Mouse (Mus musculus) left cerebral cortex, postnatal 25 days (tissue): ENCODE results near the gene Tcirg1. TPM values are rescaled to one million over a fixed set of nuclear protein-coding genes. Genes with fewer than 3 reads are reported as not detected.
A peak's percentile ranks its signal among the peaks of the same experiment; 100 is the strongest.

Source experiments
- DNase-seq, 2 experiments: peaks; one replicate each; pipeline ENCODE4 v3.0.0; 2022; ENCODE audit warnings: low spot score in 2 of 2, mixed read lengths in 1 of 2
- intact Hi-C: fragments of 180-260 bp; cut with DNase I; formaldehyde crosslinking; loops from one replicate; pipeline ENCODE4 v1.15.1; 2025
- total RNA-seq, 2 experiments: library from RNA; stranded (reverse); gene quantifications; 2 replicates each; pipeline ENCODE4 v1.2.3; 2021

Tcirg1 gene
- total RNA-seq, 2 experiments from 2014 or later = 15.3 to 16.4 TPM

DNA sequence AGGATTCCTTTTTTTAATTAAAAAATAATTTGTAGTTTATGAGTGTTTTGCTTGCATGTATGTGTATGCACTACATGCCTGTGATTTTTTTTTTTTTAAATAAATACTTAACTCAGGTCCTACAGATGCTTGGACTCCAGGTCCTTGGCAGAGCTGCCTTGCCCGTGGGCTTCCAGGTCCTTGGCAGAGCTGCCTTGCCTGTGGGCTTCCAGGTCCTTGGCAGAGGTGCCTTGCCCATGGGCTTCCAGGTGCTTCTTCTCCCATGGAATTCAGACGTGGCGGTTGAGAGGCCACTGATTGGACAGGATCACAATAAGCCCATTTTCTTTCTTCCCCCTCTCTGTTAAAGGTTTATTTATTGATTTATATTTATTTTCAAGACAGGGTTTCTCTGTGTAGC lies 49.7 kb downstream of the Tcirg1 start:
- no peak for DNase-seq
- intact Hi-C loops = no loop called here

DNA sequence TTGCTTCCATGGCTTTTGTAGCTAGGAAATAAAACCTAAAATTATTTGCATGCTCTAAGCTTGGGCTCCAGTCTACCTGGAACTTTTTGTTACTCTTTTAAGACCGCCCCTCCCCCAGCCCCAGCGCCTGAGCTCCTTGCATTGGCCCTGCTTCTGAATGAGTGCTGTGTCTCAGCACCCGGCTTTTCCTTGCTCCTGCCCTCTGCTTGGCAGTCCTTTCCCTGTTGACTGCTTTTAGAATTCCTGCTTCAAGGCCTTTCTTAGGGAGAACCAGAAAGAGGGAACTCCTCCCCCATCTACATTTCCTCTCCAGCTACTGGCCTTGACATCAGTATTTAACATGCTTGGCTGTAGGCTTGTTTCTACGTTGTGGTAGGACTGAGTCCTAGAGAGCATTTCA lies 51.3 kb downstream of the Tcirg1 start:
- intact Hi-C loops = no loop called here
- peak in 1 of 2 experiments; percentile 35 for DNase-seq

DNA sequence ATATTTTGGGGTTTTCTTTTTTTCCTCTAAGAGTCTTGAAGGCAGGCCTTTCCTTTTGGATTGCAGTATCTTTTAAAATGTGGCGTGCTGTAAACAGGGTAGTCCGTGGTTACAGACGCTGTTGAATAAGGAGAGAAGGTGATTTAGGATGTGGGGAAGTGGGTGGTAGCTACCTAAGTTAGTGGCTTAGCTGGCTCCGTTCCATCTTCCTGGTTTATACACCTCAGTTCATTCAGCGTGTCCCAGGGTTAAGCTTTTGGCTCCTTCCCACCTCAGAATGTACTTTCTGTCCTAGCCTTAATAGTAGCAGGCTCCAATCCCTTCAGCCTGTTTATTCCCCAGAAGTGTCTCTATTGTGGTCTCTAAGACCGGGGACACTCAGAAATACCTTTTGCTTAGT lies 51.8 kb downstream of the Tcirg1 start:
- DNase-seq = no peak
- intact Hi-C loops = no loop called here

DNA sequence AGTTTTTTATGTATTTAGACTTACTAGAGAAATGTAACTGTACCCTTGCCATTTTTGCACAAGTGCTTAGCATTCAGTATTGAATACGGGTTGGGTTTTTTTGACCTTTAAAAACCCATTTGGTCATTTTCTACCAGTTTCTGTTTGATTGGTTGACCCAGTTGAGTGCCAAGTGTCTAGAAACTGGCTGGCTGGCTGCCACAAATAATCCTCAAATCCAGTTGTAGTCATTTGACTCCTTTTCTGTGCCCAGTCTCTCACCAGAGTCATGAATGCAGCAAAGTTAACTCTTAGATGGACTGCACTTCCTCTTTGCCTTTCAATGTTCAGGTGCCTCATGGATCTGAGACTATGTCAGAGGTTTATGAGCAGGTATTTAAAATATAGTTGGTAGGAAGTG lies 53.0 kb downstream of the Tcirg1 start:
- DNase-seq = no peak
- intact Hi-C loops = no loop called here

DNA sequence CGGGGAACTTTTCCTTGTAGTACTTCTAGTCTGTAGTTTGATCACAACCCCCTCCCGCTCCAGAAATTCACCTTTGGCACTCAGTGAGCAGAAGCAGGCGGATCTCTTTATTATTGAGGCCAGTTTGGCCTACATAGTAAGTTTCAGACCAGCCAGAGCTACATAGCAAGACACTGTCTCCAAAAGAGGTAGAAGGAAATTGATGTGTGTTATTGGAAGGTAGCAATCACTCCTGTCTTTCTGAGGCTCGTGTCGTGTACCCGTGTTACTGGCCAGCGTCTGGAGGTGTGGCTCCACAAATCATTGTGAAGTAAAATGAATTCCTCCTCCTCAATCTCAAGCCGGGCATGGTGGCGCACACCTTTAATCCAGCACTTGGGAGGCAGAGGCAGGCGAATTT lies 53.8 kb downstream of the Tcirg1 start:
- intact Hi-C loops = no loop called here
- DNase-seq = no peak

DNA sequence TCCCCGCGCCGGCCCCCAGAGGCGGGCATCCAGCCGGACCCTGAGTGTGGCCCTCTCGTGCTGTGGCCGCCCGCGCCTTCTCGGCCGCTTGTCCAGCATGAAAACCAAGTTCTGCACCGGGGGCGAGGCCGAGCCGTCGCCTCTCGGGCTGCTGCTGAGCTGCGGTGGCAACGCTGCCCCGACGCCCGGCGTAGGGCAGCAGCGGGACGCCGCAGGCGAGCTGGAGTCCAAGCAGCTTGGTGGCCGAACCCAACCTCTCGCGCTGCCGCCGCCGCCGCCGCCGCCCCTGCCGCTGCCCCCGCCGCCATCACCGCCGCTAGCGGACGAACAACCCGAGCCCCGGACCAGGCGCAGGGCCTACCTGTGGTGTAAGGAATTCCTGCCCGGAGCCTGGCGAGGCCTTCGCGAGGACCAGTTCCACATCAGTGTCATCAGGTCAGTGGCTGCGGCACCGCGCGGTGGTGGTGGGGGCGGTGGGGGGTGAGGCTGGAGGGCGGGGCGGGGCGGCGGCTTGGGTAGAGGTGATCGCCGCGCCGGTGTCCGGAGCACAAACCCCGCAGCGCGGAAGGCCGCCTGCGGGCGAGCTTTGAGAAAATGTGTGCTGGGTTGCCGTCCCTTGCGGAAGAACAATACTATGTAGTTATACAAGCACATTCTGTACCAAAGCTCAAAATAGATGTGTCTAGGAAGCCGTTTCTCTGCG lies 54.8 kb downstream of the Tcirg1 start:
- DNase-seq = peak; percentile 56 to 59
- intact Hi-C loops = loop anchor here (1.0 kb wide), 2 partner anchors 60 to 85 kb away; partner anchors contain the start of genes Kmt5b and Ndufs8

DNA sequence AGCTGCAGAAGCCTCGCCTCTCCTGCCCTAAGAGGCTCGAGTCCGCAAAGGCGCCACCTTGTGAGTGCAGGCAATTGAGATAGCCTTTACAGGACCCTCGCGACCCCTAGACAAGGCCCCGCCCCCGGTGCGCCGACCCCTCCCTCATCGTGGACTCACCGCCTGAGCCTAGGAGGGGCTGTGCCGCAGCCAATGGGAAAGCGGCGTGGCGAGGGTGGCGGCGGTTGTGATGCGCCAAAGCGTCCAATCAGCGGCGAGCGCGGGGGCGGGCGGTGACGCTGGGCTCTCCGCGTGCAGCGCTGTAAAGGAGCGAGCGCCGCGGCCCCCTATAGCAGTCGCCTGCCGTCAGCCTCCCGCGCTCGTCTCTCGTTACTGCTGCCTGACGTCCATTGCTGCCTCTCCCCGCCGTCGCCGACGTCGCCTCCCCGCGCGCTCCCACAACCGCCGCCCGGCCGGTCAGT lies 55.4 kb downstream of the Tcirg1 start, which contains the start of gene Chka:
Gene Chka (plus strand): TSS at position 272 of the 461 bp plus-strand sequence.
- peak; percentile 99 to 100 for DNase-seq
- intact Hi-C loops = loop anchor here (1.0 kb wide), 2 partner anchors 61 to 84 kb away; partner anchors contain the start of genes Kmt5b and Ndufs8

DNA sequence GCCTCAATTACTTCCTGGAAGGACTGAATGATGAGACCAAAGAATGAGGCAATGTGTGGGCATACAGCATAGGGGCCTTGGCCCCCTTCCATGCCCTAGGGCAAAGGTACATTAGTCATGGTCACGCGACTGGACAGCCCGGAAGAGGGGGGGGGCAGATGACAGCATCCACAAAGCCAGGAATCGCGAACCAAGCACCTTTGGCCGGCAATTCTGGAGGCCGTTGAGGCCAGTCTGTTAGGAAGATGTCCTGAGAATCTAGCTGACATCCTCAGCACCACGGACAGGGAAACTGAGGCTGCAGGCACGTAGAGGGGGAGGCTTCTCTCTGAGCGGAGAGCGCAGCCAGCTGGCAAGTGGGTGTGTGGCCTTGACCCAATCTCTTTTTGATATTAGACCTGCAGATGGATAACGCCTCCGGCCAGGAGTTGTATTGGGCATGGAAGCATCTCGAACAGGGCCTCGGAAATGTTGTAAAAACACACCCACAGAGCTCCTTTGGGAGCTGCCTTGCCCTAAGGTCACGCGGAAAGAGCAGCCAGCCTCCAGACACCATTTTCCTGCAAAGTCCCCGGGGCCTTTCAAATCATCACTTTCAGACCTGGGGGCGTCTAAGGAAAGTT lies 56.0 kb downstream of the Tcirg1 start:
- peak in 1 of 2 experiments; percentile 22 for DNase-seq
- intact Hi-C loops = loop anchor here (1.0 kb wide), 2 partner anchors 61 to 84 kb away; partner anchors contain the start of genes Kmt5b and Ndufs8

DNA sequence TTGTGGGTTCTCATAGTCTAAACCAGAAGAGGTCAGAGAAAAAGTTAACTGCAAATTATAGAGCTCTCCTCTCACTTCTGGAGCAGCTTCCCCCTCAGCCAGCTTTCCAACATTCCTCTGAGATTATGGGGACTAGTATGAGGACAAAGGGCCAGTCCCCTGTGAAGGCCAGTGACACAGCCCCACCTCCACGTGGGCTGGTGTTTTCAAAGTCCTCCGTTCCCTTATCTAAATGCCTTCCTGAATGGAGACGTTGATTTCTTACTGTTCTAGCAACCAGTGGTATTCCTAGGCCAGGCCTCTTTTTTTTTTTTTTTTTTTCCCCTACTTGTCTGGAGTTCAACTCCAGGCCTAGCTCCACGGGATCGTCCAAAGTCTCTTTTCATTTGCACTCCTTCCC lies 56.9 kb downstream of the Tcirg1 start:
- DNase-seq = no peak
- intact Hi-C loops = no loop called here

DNA sequence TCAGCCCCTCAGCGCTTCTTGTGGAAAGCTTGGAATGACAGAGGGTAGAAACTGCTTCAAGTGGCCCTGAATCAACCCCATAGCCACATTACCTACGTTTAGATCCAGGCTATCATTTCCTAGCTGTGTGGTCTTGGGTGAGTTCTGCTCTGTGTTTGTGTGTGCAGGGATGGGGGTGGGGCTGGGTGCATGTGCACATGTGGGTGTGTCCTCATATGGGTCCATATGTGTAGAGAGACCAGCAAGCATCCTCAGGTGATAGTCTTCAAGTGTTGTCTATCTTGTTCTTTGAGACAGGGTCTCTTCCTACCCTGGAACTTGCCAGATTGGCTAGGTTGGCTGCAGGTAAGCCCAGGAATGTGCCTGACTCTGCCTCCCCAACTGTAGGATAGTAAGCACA lies 57.7 kb downstream of the Tcirg1 start:
- intact Hi-C loops = no loop called here

DNA sequence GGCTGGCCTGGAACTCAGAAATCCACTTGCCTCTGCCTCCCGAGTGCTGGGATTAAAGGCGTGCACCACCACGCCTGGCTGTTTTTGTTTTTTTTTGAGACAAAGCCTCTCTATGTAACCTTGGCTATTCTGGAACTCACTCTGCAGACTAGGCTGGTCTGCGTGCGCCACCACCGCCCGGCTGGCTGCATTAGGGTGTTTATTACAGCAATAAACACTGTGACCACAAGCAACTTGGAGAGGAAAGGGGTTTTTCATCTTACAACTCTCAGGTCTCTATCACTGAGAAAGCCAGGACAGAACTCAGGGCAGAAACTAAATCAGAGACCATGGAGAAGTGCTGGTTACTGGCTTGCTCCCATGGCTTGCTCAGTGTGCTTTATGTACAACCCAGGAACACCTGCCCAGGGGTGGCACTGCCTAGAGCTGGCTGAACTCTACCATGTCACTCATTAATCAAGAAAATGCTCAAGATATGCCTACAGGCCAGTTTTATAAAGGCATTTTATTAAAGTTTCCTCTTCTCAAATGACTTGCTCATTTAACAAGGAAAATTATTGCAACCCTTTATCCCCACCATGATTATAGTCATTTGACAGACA lies 58.6 kb downstream of the Tcirg1 start:
- intact Hi-C loops = no loop called here
- DNase-seq = no peak

More for the DNA sequence above, 57.7 kb downstream of the Tcirg1 start:
- no peak for DNase-seq

DNA sequence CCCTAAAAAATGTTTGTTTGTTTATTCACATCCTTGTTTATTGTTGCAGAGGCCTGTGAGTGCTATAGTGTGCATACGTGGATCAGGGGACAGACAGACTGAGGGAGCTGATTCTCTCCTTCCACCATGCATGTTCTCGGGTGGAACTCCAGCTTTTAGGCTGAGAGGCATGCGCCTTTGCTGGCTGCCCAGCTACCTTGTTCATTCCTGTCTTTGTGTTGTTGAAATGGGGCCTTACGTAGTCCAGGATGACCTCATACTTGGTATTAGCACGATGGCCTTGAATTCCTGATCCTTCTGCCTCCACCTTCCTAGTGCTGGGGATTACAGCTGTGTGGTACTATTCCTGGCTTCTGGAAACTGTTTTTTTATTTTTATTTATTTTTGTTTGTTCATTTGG lies 59.2 kb downstream of the Tcirg1 start:
- DNase-seq = no peak
- intact Hi-C loops = no loop called here

DNA sequence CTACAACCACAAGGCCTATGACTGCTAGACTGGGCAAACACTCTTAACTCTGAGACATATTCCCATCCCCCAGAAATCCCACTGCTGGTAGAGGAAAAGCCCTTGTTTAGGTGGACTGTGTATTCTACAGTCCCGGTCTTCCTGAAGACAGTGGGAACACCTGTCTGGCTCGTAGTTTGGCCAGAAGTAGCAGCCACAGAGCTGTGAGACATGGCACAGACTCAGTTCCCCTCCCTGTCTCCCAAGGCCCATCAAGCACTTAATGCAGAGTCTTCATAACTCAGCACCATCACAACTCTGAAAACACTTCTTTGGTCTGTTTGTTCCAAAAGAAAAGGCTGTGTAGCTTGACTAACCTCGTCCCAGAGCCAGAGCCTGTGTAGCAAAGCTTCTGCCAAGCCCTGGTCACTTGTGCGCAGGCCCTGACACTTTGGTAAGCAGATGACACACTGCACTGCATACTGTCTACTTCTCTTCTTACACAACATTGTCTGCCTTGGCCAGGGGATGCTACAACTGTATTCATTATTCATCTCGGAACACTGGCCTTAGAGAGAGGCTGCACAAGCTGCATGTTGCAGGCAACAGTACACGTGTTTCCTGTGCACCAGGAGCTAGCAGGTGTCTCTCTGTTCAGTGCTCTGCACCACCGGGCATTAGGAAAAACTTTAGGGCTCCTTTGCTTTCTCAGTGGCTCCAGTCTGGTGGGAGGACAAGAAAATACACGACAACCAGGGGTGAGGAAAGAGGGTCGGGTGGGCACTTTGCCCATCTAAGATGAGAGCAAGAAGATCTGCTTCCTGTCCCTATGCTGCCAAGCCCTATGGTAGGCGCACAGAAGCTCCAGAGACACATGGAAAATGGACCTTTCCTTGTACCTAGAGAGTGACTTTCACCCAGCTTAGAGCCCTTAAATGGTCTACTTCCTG lies 60.0 kb downstream of the Tcirg1 start:
- intact Hi-C loops = no loop called here
- DNase-seq = no peak

Other genes with a start within 250 kb of the Tcirg1 start
- 10 to 100 TPM in 1 of 2 experiments, 1 to 10 TPM in 1; 9.1 to 10.0 TPM for gene Lrp5, start 220.6 kb downstream of the Tcirg1 start, total RNA-seq
- 10 to 100 TPM; 35.1 TPM for gene 1810055G02Rik, start 198.8 kb downstream of the Tcirg1 start, total RNA-seq
- 10 to 100 TPM; 50.7 to 52.3 TPM for gene Kmt5b, start 139.7 kb downstream of the Tcirg1 start, total RNA-seq
- 10 to 100 TPM; 82.8 to 93.7 TPM for gene Chka, start 55.4 kb downstream of the Tcirg1 start, total RNA-seq
- gene Ndufs8, start 5.6 kb upstream of the Tcirg1 start, total RNA-seq = 100 to 1,000 TPM; 124 to 137 TPM
- gene Aldh3b1, start 22.7 kb upstream of the Tcirg1 start, total RNA-seq = 1 to 10 TPM; 2.2 to 2.4 TPM
- gene Unc93b1, start 28.1 kb upstream of the Tcirg1 start, total RNA-seq = 10 to 100 TPM; 14.1 to 16.1 TPM
- gene Aldh3b3, start 51.5 kb upstream of the Tcirg1 start, total RNA-seq = under 1 TPM in 1 of 2 experiments, not detected in 1; 0.11 TPM
- 1 to 10 TPM; 1.7 to 2.1 TPM for gene Aldh3b2, start 65.2 kb upstream of the Tcirg1 start, total RNA-seq
- 1 to 10 TPM; 3.2 to 3.4 TPM for gene Acy3, start 79.4 kb upstream of the Tcirg1 start, total RNA-seq
- gene Tbx10, start 85.6 kb upstream of the Tcirg1 start, total RNA-seq = not detected
- 1 to 10 TPM; 7.0 to 7.3 TPM for gene Nudt8, start 93.4 kb upstream of the Tcirg1 start, total RNA-seq
- 1 to 10 TPM; 1.1 to 1.6 TPM for gene Gm49405, start 93.5 kb upstream of the Tcirg1 start, total RNA-seq
- gene Doc2g, start 96.2 kb upstream of the Tcirg1 start, total RNA-seq = 1 to 10 TPM; 4.4 to 5.1 TPM
- gene Ndufv1, start 105.7 kb upstream of the Tcirg1 start, total RNA-seq = 100 to 1,000 TPM; 221 to 241 TPM
- gene Gstp1, start 130.9 kb upstream of the Tcirg1 start, total RNA-seq = 100 to 1,000 TPM; 266 to 294 TPM
- 10 to 100 TPM; 30.7 to 33.1 TPM for gene Gstp2, start 138.9 kb upstream of the Tcirg1 start, total RNA-seq
- gene Gstp3, start 152.4 kb upstream of the Tcirg1 start, total RNA-seq = not detected
- not detected for gene Cabp2, start 174.4 kb upstream of the Tcirg1 start, total RNA-seq
- 10 to 100 TPM; 31.8 to 35.3 TPM for gene Cdk2ap2, start 190.0 kb upstream of the Tcirg1 start, total RNA-seq
- 100 to 1,000 TPM; 208 to 215 TPM for gene Pitpnm1, start 192.9 kb upstream of the Tcirg1 start, total RNA-seq
- gene Aip, start 218.7 kb upstream of the Tcirg1 start, total RNA-seq = 100 to 1,000 TPM; 116 to 118 TPM
- not detected for gene Gpr152, start 232.7 kb upstream of the Tcirg1 start, total RNA-seq
- not detected for gene Cabp4, start 236.9 kb upstream of the Tcirg1 start, total RNA-seq
- gene Coro1b, start 241.5 kb upstream of the Tcirg1 start, total RNA-seq = 10 to 100 TPM; 75.6 to 82.8 TPM
- gene Ptprcap, start 246.5 kb upstream of the Tcirg1 start, total RNA-seq = 1 to 10 TPM; 1.1 to 2.0 TPM